Mouse (Mus musculus): ENCODE measurements around the gene Prkcq.
A peak's percentile ranks its signal among the peaks of the same experiment; 100 is the strongest.

The Prkcq gene

DNA sequence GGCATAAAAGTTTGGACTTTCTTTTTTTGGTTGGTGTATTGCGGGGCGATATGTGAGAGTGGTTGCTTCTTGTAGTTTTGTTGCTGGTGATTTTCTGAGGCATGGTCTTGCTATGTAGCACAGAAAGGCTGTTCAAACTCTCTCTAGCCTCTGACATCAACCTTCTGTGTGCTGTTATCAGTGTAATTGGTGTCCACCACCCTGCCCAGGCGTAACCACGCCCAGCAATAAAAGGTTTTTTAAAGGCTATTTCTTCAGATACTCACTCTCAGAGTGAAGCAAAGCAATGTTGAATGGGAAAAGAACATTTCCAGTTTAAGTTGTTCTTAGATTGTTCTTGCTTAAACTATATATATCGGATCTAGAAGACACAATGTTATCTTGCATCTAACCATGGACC is 60.1 kb downstream of the Prkcq start:
- no peaks in the 10 kb centered on the region for H3K4me1 ChIP-seq (replicated peaks; ENCODE audit: low read depth, low read length)
- H3K9me3 ChIP-seq (ENCODE audit: low read length), result no peaks in the 10 kb centered on the region
- H3K36me3 ChIP-seq (ENCODE audit: insufficient read depth, low read length), result no peaks in the 10 kb centered on the region
- TF ChIP-seq CTCF (conservative IDR thresholded peaks at IDR 0.05; ENCODE audit: low read length) (no peak), NANOG (IDR thresholded peaks at IDR 0.05; ENCODE audit: borderline replicate concordance, low read length) (no peak), POU5F1 (IDR thresholded peaks at IDR 0.05; ENCODE audit: borderline replicate concordance, low read length) (no peak)
- no peak overlapping the region for H3K4me3 ChIP-seq (replicated peaks; ENCODE audit: low read length)
- H3K27me3 ChIP-seq (ENCODE audit: insufficient read depth, low read length), result no peaks in the 10 kb centered on the region

DNA sequence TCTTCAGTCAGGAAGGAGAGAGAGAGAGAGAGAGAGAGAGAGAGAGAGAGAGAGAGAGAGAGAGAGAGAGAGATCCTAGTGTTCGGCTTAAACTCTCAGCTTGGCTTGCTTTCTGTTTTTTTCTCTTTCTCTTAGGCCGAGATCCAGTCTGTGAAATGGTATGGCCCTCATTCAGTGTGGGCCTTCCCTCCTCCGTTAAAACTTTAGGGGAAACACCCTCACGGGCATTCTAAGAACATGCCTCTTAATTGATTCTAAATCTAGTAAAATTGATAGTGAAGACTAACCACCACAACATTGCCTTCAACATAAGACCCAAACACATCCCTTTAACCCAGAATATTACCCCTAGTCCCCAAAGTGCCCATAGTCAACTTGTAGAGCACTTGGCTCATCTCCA is 66.3 kb downstream of the Prkcq start:
- Histone ChIP-seq H3K27me3 (ENCODE audit: insufficient read depth, low read length) (no peaks in the 10 kb centered on the region), H3K36me3 (ENCODE audit: insufficient read depth, low read length) (no peaks in the 10 kb centered on the region), H3K4me3 (replicated peaks; ENCODE audit: low read length) (no peak overlapping the region), H3K4me1 (replicated peaks; ENCODE audit: low read depth, low read length) (no peaks in the 10 kb centered on the region), H3K9me3 (ENCODE audit: low read length) (peaks cover 4% of the 10 kb centered on the region; the same call in 1 of the 2 replicates)
- TF ChIP-seq POU5F1 (IDR thresholded peaks at IDR 0.05; ENCODE audit: borderline replicate concordance, low read length) (no peak), NANOG (IDR thresholded peaks at IDR 0.05; ENCODE audit: borderline replicate concordance, low read length) (no peak), CTCF (conservative IDR thresholded peaks at IDR 0.05; ENCODE audit: low read length) (no peak)

DNA sequence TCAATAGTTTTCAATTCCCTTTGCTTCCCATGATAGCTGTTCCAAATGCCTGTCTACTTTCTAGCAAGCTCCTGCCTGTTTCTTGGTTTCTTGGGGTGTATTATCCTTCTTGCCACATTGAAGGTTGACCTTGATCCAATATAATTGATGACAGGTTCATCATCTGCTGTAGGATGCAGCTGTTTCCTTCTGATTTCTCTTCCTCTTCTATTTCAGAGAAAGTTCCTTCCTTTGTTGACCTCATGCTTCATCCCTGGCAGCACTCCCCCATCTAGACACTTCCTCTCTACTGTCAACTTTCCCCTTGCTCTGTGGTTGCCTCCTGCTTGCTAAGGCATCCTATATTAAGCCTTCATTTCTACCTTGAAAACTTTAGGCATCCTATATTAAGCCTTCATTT is 67.6 kb downstream of the Prkcq start:
- Histone ChIP-seq H3K4me3 (replicated peaks; ENCODE audit: low read length) (no peak overlapping the region), H3K9me3 (ENCODE audit: low read length) (peaks cover 4% of the 10 kb centered on the region; the same call in 1 of the 2 replicates), H3K36me3 (ENCODE audit: insufficient read depth, low read length) (no peaks in the 10 kb centered on the region), H3K27me3 (ENCODE audit: insufficient read depth, low read length) (no peaks in the 10 kb centered on the region), H3K4me1 (replicated peaks; ENCODE audit: low read depth, low read length) (no peaks in the 10 kb centered on the region)
- no peak for TF ChIP-seq POU5F1 (IDR thresholded peaks at IDR 0.05; ENCODE audit: borderline replicate concordance, low read length)

DNA sequence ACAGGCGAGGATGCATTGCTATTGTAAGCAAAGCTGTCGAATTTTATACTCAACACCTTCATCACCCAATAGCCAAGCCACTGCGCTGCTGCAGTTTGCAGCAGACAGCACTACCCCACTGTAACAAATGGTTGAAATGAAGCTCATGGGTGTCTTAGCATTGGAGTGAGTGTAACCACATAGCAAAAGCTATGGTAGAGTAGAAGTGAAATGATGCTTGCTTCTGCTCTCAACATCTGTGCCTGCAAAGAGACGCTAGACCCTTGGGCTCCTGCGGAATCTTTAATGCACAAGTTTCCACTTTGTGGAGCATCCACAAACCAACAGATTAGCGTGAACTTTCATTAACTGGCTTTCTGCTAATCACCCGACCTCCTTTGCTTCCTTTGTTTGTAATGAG is 74.0 kb downstream of the Prkcq start:
- Histone ChIP-seq H3K4me1 (replicated peaks; ENCODE audit: low read depth, low read length) (no peaks in the 10 kb centered on the region), H3K4me3 (replicated peaks; ENCODE audit: low read length) (no peak overlapping the region), H3K27me3 (ENCODE audit: insufficient read depth, low read length) (no peaks in the 10 kb centered on the region), H3K9me3 (ENCODE audit: low read length) (no peaks in the 10 kb centered on the region), H3K36me3 (ENCODE audit: insufficient read depth, low read length) (no peaks in the 10 kb centered on the region)
- TF ChIP-seq NANOG (IDR thresholded peaks at IDR 0.05; ENCODE audit: borderline replicate concordance, low read length) (no peak), CTCF (conservative IDR thresholded peaks at IDR 0.05; ENCODE audit: low read length) (no peak), POU5F1 (IDR thresholded peaks at IDR 0.05; ENCODE audit: borderline replicate concordance, low read length) (no peak)

DNA sequence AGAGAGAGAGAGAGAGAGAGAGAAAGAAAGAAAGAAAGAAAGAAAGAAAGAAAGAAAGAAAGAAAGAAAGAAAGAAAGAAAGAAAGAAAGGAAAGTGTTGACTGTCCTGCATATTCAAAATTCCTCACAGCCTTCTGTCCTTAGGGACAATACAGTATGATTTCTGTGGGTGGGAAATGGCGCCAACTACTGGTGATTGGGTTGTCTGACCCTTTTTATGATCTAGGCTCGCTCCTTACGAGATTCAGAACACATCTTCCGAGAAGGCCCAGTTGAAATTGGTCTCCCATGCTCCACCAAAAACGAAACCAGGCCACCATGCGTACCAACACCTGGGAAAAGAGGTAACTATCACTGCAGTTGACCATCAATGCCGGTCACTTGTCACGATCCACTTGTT is 82.0 kb downstream of the Prkcq start:
- no peaks in the 10 kb centered on the region for H3K9me3 ChIP-seq (ENCODE audit: low read length)
- no peaks in the 10 kb centered on the region for H3K36me3 ChIP-seq (ENCODE audit: insufficient read depth, low read length)
- TF ChIP-seq POU5F1 (IDR thresholded peaks at IDR 0.05; ENCODE audit: borderline replicate concordance, low read length) (no peak), NANOG (IDR thresholded peaks at IDR 0.05; ENCODE audit: borderline replicate concordance, low read length) (no peak), CTCF (conservative IDR thresholded peaks at IDR 0.05; ENCODE audit: low read length) (peak; percentile 89)
- no peaks in the 10 kb centered on the region for H3K4me1 ChIP-seq (replicated peaks; ENCODE audit: low read depth, low read length)
- no peak overlapping the region for H3K4me3 ChIP-seq (replicated peaks; ENCODE audit: low read length)
- H3K27me3 ChIP-seq (ENCODE audit: insufficient read depth, low read length), result no peaks in the 10 kb centered on the region; the same call in 1 of the 2 replicates

DNA sequence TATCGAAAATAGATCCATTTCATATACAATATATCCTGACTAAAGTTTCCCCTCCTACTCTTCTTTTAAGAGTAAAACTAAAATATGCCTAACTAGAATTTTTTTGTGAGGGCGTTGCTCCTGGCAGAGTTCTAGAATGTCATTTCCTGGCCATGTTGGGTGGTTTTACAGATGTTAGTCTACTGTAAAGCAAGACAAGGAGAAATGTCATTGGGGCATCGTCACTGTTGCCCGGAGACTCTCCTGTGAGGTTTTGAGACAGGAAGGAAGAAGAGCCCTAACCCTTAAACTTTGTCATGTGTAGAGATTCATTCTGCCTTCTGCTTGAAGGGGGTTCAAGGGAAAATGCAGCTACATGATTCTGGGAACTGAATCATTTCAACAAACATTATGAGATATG is 82.5 kb downstream of the Prkcq start:
- Histone ChIP-seq H3K4me1 (replicated peaks; ENCODE audit: low read depth, low read length) (no peaks in the 10 kb centered on the region), H3K9me3 (ENCODE audit: low read length) (no peaks in the 10 kb centered on the region), H3K36me3 (ENCODE audit: insufficient read depth, low read length) (no peaks in the 10 kb centered on the region), H3K4me3 (replicated peaks; ENCODE audit: low read length) (no peak overlapping the region), H3K27me3 (ENCODE audit: insufficient read depth, low read length) (no peaks in the 10 kb centered on the region; the same call in 1 of the 2 replicates)
- TF ChIP-seq CTCF (conservative IDR thresholded peaks at IDR 0.05; ENCODE audit: low read length) (no peak), NANOG (IDR thresholded peaks at IDR 0.05; ENCODE audit: borderline replicate concordance, low read length) (no peak), POU5F1 (IDR thresholded peaks at IDR 0.05; ENCODE audit: borderline replicate concordance, low read length) (no peak)

DNA sequence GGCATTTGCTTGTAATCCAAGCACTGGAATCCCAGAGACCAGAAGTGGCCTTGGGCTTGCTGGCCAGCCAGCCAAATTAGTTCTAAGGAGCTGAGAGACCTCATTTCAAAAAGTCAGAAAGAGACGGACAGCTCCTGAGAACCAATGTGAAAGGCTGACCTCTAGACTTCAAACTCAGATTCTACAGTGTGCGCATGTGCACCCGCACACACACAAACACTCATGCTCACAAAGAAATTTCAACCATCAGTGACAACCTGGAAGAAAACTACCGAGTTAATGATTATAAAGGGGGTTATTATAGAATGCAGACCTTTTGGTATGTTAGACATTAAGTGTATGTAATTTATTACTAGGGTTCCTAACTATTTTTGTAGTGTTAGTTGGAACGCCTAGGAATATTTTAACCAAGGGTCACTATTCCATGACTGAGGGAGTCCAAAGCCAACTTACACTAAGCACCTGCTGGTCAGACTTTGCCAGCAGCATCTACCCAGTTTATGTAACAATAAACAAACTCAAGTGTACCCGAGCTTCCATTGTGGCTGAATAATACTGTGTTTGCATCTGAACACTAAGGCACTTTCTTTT is 85.4 kb downstream of the Prkcq start:
- no peaks in the 10 kb centered on the region for H3K4me1 ChIP-seq (replicated peaks; ENCODE audit: low read depth, low read length)
- no peaks in the 10 kb centered on the region for H3K9me3 ChIP-seq (ENCODE audit: low read length)
- no peak overlapping the region for H3K4me3 ChIP-seq (replicated peaks; ENCODE audit: low read length)
- TF ChIP-seq POU5F1 (IDR thresholded peaks at IDR 0.05; ENCODE audit: borderline replicate concordance, low read length), result no peak
- TF ChIP-seq CTCF (conservative IDR thresholded peaks at IDR 0.05; ENCODE audit: low read length), result no peak
- no peaks in the 10 kb centered on the region for H3K36me3 ChIP-seq (ENCODE audit: insufficient read depth, low read length)
- no peaks in the 10 kb centered on the region; the same call in 1 of the 2 replicates for H3K27me3 ChIP-seq (ENCODE audit: insufficient read depth, low read length)

DNA sequence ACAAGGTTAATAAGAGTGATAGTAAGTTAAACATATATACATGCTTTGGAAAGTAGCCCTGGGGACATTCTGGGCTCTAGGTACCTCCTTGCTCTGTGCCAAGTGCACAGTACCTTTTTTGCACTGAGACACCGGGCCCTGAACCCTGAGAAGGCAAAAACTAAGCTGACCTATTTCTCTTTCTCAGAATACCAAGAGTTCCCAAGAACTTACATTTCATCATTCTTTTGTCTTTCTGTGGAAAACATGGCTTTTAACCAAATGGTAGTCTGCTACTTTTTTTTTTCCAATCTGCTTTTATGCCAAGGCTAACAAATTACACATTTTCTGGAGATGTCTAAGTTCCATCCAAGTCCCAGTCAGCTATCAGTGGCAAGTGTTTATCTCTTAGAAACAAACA is 86.3 kb downstream of the Prkcq start:
- TF ChIP-seq POU5F1 (IDR thresholded peaks at IDR 0.05; ENCODE audit: borderline replicate concordance, low read length), result no peak
- no peak for TF ChIP-seq CTCF (conservative IDR thresholded peaks at IDR 0.05; ENCODE audit: low read length)
- Histone ChIP-seq H3K4me1 (replicated peaks; ENCODE audit: low read depth, low read length) (no peaks in the 10 kb centered on the region), H3K27me3 (ENCODE audit: insufficient read depth, low read length) (no peaks in the 10 kb centered on the region; the same call in 1 of the 2 replicates), H3K4me3 (replicated peaks; ENCODE audit: low read length) (no peak overlapping the region), H3K9me3 (ENCODE audit: low read length) (no peaks in the 10 kb centered on the region), H3K36me3 (ENCODE audit: insufficient read depth, low read length) (no peaks in the 10 kb centered on the region)

DNA sequence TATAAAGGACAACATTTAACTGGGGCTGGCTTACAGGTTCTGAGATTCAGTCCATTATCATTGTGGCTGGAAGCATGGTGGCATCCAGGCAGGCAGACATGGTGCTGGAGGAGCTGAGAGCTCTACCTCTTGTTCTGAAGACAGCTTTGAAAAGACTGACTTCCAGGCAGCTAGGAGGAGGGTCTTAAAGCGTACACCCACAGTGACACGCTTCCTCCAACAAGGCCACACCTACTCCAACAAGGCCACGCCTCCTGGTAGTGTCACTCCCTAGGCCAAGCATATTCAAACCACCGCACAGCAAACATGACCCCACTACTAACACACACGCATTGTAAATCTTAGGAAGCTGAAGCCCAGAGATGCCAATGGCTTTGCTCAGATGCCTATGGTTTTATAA is 87.5 kb downstream of the Prkcq start:
- Histone ChIP-seq H3K4me1 (replicated peaks; ENCODE audit: low read depth, low read length) (no peaks in the 10 kb centered on the region), H3K9me3 (ENCODE audit: low read length) (no peaks in the 10 kb centered on the region), H3K4me3 (replicated peaks; ENCODE audit: low read length) (no peak overlapping the region), H3K27me3 (ENCODE audit: insufficient read depth, low read length) (no peaks in the 10 kb centered on the region; the same call in 1 of the 2 replicates), H3K36me3 (ENCODE audit: insufficient read depth, low read length) (no peaks in the 10 kb centered on the region)
- no peak for TF ChIP-seq CTCF (conservative IDR thresholded peaks at IDR 0.05; ENCODE audit: low read length)
- no peak for TF ChIP-seq POU5F1 (IDR thresholded peaks at IDR 0.05; ENCODE audit: borderline replicate concordance, low read length)
- TF ChIP-seq NANOG (IDR thresholded peaks at IDR 0.05; ENCODE audit: borderline replicate concordance, low read length), result no peak
